Mouse (Mus musculus): ENCODE measurements around the gene Denr. TPM values are rescaled to one million over a fixed set of nuclear protein-coding genes. Genes with fewer than 3 reads are reported as not detected.

Denr gene
- total RNA-seq, 4 experiments from 2014 or later, result 49.2 to 59.2 (median 52.6) TPM

GRCm38 (mm10) chr5:123969216-123969615 lies 62.2 kb downstream of the Denr start:
- DNase-seq (ENCODE audit: low spot score in 2 of 2), result no peak

GRCm38 (mm10) chr5:123970576-123970975 lies 63.6 kb downstream of the Denr start:
- DNase-seq (ENCODE audit: low spot score in 2 of 2), result no peak

- no peak for DNase-seq (ENCODE audit: low spot score in 2 of 2)
These were observed 65.5 kb downstream of the Denr start for GRCm38 (mm10) chr5:123972453-123972852.

GRCm38 (mm10) chr5:123973299-123974178 lies 66.6 kb downstream of the Denr start, which contains the start of gene Hip1r:
Gene Hip1r, plus strand, starts transcription at chr5:123973628.
- DNase-seq (ENCODE audit: low spot score in 2 of 2), result peak; percentile 57 to 58

GRCm38 (mm10) chr5:123974179-123974485 lies 67.2 kb downstream of the Denr start:
- DNase-seq (ENCODE audit: low spot score in 2 of 2), result no peak

GRCm38 (mm10) chr5:123974616-123975111 lies 67.7 kb downstream of the Denr start:
- no peak for DNase-seq (ENCODE audit: low spot score in 2 of 2)

- no peak for DNase-seq (ENCODE audit: low spot score in 2 of 2)
These were observed 68.7 kb downstream of the Denr start for GRCm38 (mm10) chr5:123975668-123976180.

GRCm38 (mm10) chr5:123977231-123977630 lies 70.3 kb downstream of the Denr start:
- DNase-seq (ENCODE audit: low spot score in 2 of 2), result no peak

- no peak for DNase-seq (ENCODE audit: low spot score in 2 of 2)
These were observed 71.2 kb downstream of the Denr start for GRCm38 (mm10) chr5:123978131-123978530.

Other genes starting within 250 kb of the Denr start
- gene Clip1, start 222.6 kb upstream of the Denr start, total RNA-seq (2022), result 100 to 1,000 TPM; 341 to 375 (median 357) TPM
- gene Zcchc8, start 186.1 kb upstream of the Denr start, total RNA-seq (2022), result 10 to 100 TPM in 3 of 4 experiments, 1 to 10 TPM in 1; 10.0 to 15.4 (median 11.6) TPM
- gene Rsrc2, start 157.8 kb upstream of the Denr start, total RNA-seq (2022), result 10 to 100 TPM; 28.1 to 39.6 (median 33.0) TPM
- under 1 TPM in 1 of 4 experiments, not detected in 3; 0.05 TPM for gene Kntc1, start 157.5 kb upstream of the Denr start, total RNA-seq (2022)
- gene Hcar2, start 41.7 kb upstream of the Denr start, total RNA-seq (2022), result under 1 TPM in 2 of 4 experiments, not detected in 2; 0.13 to 0.25 TPM
- gene Hcar1, start 27.2 kb upstream of the Denr start, total RNA-seq (2022), result under 1 TPM; 0.12 to 0.72 (median 0.32) TPM
- gene Gm43518, start 20.2 kb downstream of the Denr start, total RNA-seq (2022), result under 1 TPM in 1 of 4 experiments, not detected in 3; 0.94 TPM
- 1 to 10 TPM in 3 of 4 experiments, under 1 TPM in 1; 0.56 to 2.1 (median 1.3) TPM for gene Ccdc62, start 23.5 kb downstream of the Denr start, total RNA-seq (2022)
- 10 to 100 TPM in 2 of 4 experiments, 1 to 10 TPM in 2; 8.7 to 15.9 (median 11.4) TPM for gene Hip1r, start 66.5 kb downstream of the Denr start, total RNA-seq (2022)
- gene Vps37b, start 125.1 kb downstream of the Denr start, total RNA-seq (2022), result 1 to 10 TPM; 4.6 to 6.2 (median 5.1) TPM
- gene Abcb9, start 188.6 kb downstream of the Denr start, total RNA-seq (2022), result 1 to 10 TPM; 7.2 to 9.5 (median 8.8) TPM
- 10 to 100 TPM; 15.4 to 19.7 (median 17.3) TPM for gene Ogfod2, start 205.1 kb downstream of the Denr start, total RNA-seq (2022)
- gene Arl6ip4, start 208.9 kb downstream of the Denr start, total RNA-seq (2022), result 10 to 100 TPM; 36.7 to 46.8 (median 44.1) TPM

All from gastrocnemius, adult 8-10 months (tissue).